Mouse (Mus musculus) right cerebral cortex, postnatal 14 days (tissue): ENCODE measurements at regions not wholly inside any gene's neighbourhood (a gene's known extent, or its start where the extent isn't known, plus 50 kb on each side); places are given as distances from the start of the nearest gene placed in this dataset.
"Not testable (repeated sequence)": the region's sequence is repeated elsewhere in the genome, so short reads cannot be mapped to it uniquely, and the experiment has no call there.

ENCODE experiments used
- DNase-seq: peaks from one replicate; pipeline ENCODE4 v3.0.0; 2022

- DNase-seq: no peak
Measured at GRCm38 (mm10) chr16:55578686-55579085, 260.0 kb downstream of the Nfkbiz start.

GRCm38 (mm10) chr16:55575609-55576283 lies 263.0 kb downstream of the Nfkbiz start:
- DNase-seq: not testable (repeated sequence)

GRCm38 (mm10) chr16:55571106-55571505 lies 267.6 kb downstream of the Nfkbiz start:
- DNase-seq: no peak

GRCm38 (mm10) chr16:55570097-55570496 lies 268.6 kb downstream of the Nfkbiz start:
- DNase-seq: no peak

- DNase-seq: no peak
Measured at GRCm38 (mm10) chr16:55555821-55556535, 258.2 kb upstream of the Zpld1 start.

- DNase-seq: no peak
Measured at GRCm38 (mm10) chr16:55555224-55555623, 257.4 kb upstream of the Zpld1 start.

DNA sequence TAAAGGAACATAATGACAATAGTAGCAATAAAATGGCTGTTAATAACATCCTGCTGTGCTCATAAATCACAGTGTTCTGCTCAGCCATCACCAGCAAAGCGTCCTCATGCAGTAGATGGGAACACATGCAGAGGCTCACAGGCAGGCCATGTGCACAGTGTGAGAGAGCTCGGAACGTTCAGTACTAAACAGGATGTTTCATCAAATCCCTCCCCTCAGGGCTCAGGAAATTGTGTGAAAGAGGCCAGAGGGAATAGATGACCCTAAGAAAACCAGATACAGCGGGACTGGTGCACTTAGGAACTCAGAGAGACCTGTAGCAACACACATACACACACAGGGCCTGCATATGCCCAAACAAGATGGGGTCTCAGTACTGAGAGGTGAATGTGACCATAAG lies 256.1 kb upstream of the Zpld1 start:
- no peak for DNase-seq

DNA sequence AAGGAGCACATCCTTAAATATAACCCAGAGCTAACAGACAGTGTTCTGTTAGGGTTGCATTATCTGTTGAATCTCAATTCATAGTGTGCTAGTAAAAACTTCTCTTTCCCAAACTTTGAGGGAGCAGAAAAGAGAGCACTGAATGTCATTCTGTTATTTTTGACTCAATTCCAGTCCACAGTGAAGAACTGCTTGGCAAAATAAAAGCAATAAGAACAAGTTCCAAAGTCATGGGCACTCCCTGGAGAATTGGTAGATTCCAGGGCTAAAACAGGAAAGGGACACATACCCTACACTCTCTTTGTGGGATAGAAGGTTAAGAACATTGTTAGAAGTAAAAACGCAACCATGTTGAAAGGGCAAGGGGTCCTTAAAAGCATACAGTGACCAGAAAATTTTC lies 253.6 kb upstream of the Zpld1 start:
- no peak for DNase-seq

- DNase-seq: no peak
Measured at GRCm38 (mm10) chr16:55550649-55551312, 253.0 kb upstream of the Zpld1 start.

DNA sequence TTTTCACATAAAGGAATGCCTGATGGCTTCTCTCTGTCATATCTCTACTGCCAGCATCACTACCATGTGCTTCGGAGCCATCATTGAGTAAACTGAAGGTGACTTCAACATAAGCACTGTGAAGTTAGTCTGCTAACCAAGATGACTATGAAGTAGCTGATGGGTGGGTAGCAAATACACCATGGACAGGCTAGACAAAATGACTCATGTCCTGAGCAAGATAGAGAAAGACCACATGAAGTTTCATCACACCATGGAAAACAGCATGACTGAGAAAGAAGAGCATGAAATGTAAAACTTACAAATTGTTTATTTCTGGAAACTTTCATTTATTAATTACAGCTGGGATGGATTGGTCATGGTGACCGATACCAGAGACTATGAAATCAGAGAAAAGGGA lies 249.3 kb upstream of the Zpld1 start:
- no peak for DNase-seq

- no peak for DNase-seq
Measured at GRCm38 (mm10) chr16:55540336-55541015, 242.7 kb upstream of the Zpld1 start.

- DNase-seq: no peak
Measured at GRCm38 (mm10) chr16:55539179-55539578, 241.4 kb upstream of the Zpld1 start.

GRCm38 (mm10) chr16:55537548-55537947 lies 239.8 kb upstream of the Zpld1 start:
- DNase-seq: no peak

- no peak for DNase-seq
Measured at GRCm38 (mm10) chr16:55532686-55533085, 234.9 kb upstream of the Zpld1 start.

DNA sequence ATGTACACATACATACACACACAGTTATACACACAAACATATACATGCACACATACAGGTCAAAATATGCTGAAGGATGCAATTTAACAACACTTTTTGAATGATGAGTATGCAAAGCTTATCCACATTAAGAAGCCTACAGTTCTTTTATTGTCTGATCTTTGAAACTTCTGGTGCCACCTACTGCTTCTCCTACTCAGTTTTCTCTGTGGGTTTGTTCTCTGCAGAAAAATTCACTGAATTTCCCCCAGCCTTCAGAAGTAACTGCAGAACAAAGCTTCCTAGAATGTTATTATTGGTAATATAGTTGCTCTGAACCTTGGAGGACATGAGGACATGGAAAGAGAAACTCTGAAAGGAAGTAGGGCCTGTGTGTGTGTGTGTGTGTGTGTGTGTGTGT lies 233.1 kb upstream of the Zpld1 start:
- no peak for DNase-seq

DNA sequence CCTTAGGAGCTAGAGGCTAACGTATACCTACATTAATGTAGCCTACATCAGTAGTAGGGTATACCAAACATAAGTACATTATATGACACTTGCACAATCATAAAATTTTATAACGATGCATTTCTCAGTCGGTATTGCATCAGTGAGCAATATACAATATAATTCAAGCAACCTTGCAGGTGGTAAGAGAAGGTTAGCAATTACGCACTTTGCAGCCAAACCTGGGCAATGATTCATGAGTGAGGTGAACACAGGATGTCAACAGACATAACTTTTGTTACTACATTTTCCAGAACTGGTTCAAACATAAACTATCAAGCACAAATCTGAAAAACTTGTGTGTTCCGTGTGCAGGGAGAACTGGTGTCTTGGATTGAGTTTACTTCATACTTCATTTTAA lies 229.9 kb upstream of the Zpld1 start:
- DNase-seq: no peak

GRCm38 (mm10) chr16:55526230-55526842 lies 228.6 kb upstream of the Zpld1 start:
- DNase-seq: no peak

GRCm38 (mm10) chr16:55523264-55523663 lies 225.5 kb upstream of the Zpld1 start:
- no peak for DNase-seq

- no peak for DNase-seq
Measured at GRCm38 (mm10) chr16:55522283-55522682, 224.5 kb upstream of the Zpld1 start.

DNA sequence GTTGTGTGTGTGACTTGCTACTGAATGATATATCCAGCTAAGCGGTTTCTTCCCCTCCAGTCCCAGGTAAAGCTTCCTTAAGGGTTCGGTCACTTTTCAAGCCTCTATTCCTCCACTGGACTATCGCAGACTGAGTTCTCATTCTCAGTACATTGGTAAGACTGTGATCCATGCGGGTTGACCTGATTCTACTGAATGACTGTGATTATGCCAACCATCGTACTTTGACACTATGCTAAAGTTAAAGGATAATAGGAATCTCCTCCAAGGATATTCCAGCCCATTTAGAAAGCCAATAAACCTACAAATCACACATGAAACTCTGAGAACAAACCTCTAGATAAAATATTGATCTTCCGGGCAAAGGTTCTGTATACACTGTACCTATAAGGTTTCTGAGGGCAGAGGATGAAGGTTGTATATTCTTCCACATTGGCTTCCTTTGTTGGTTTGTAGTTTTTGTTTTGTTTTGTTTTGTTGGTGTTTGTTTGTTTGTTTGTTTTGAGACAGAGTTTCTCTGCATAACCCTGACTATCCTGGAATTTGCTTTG lies 223.7 kb upstream of the Zpld1 start:
- DNase-seq: no peak

GRCm38 (mm10) chr16:55520077-55520476 lies 222.3 kb upstream of the Zpld1 start:
- DNase-seq: no peak

DNA sequence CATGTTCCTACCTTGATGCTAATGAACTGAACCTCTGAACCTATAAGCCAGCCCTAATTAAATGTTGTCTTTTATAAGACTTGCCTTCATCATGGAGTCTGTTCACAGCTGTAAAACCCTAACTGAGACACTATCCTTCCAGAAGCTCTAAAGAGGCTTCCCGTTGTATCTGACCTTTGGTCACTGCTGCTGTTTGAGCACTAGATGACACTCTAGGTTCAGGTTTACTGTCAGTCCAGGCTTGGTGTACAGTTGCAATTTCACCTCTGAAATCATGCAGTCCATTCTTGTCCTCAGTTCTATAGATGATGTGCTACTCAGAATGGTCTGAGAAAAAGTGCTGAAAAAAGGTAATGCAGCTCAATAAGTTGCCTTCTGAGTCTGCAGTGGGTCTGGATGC lies 221.9 kb upstream of the Zpld1 start:
- DNase-seq: no peak

DNA sequence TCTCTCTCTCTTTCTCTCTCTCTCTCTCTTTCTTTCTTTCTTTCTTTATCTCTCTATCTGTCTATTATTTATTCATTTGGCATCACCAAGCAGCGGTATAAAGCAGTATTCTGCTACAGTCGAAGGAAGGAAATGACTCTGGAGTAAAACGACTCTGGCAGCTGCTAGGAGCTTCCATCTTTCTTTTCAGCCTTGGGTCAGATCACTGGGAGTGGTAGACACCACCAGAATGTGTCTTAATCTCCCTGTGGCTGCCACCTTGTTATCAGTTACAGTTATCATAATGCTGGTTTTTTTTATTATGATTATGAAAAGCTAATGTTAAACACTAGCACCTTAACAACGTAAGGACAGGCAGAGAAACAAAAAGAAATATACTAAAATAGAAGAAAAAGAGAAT lies 219.2 kb upstream of the Zpld1 start:
- DNase-seq: no peak
